Mouse (Mus musculus): ENCODE results near the gene Scarb2. TPM values are rescaled to one million over a fixed set of nuclear protein-coding genes. Genes with fewer than 3 reads are reported as not detected.

Scarb2 gene
- polyA plus RNA-seq, 1 experiment from 2014 or later: 8.7 TPM

DNA sequence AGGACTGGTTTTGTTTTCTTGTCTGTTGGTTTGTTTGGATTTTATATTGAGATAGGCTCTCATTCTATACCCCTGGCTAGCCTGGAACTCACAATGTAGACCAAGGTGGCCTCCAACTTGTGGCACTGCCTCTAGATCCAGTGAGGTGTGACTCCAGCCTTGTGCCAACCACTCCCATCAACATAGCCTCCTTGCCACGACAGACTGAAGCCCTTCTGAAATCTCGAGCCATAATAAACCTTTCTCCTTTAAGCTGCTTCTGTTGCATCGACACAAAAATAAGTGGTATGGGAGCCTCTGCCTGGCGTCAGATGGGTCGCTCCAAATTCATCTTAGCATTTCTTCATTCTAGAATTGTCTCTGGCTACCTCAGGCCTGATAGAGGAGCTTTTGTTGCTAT, 59.9 kb downstream of the Scarb2 start:
- H3K27ac ChIP-seq (replicated peaks; ENCODE audit: low read depth, low read length): no peak overlapping the region
- no peaks in the 10 kb centered on the region for H3K36me3 ChIP-seq (replicated peaks; ENCODE audit: control insufficient read depth, insufficient read depth, low read depth, low read length)
- no peak overlapping the region for H3K4me3 ChIP-seq (ENCODE audit: low read depth, low read length)
- H3K4me2 ChIP-seq (ENCODE audit: low read depth, low read length): no peak overlapping the region
- DNase-seq (ENCODE audit: low spot score) (no peak), ATAC-seq (replicated peaks; ENCODE audit: insufficient number of reproducible peaks, low FRiP score, low TSS enrichment, low read depth) (no peak)
- no peaks in the 10 kb centered on the region for H3K27me3 ChIP-seq (ENCODE audit: control insufficient read depth, insufficient read depth, low read length)
- H3K4me1 ChIP-seq (ENCODE audit: control insufficient read depth, insufficient read depth, low read length): no peaks in the 10 kb centered on the region
- 90% methylated on average over 5 of the region's 5 CpGs for whole genome bisulfite sequencing
- H3K9me3 ChIP-seq (replicated peaks; ENCODE audit: control insufficient read depth, low read length): no peaks in the 10 kb centered on the region
- H3K9ac ChIP-seq (replicated peaks; ENCODE audit: low read length): no peak overlapping the region

DNA sequence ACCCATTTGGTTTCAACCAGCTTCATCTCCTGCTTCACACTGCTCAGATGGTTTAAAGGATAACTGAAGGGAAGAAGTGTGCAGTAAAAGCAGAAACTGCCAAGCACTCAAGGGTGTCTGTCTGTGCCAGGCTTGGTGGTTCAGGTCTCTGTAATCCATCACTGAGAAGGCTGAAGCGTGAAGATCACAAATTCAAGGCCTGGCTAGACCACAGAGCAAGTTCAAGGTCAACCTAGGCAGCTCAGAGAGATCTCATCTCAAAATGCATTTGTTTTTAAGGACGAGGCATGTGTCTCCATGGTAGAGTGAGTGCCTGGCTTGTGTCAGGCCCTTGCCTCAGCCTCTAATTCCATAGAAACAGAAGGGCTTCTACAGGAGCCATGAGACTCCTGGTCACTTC, 61.6 kb downstream of the Scarb2 start:
- WGBS: 87% methylated on average over 2 of the region's 2 CpGs
- no peak overlapping the region for H3K9ac ChIP-seq (replicated peaks; ENCODE audit: low read length)
- no peaks in the 10 kb centered on the region for H3K9me3 ChIP-seq (replicated peaks; ENCODE audit: control insufficient read depth, low read length)
- no peaks in the 10 kb centered on the region for H3K4me1 ChIP-seq (ENCODE audit: control insufficient read depth, insufficient read depth, low read length)
- H3K27me3 ChIP-seq (ENCODE audit: control insufficient read depth, insufficient read depth, low read length): no peaks in the 10 kb centered on the region
- ATAC-seq (replicated peaks; ENCODE audit: insufficient number of reproducible peaks, low FRiP score, low TSS enrichment, low read depth) (no peak), DNase-seq (ENCODE audit: low spot score) (no peak)
- no peak overlapping the region for H3K4me2 ChIP-seq (ENCODE audit: low read depth, low read length)
- H3K36me3 ChIP-seq (replicated peaks; ENCODE audit: control insufficient read depth, insufficient read depth, low read depth, low read length): no peaks in the 10 kb centered on the region
- no peak overlapping the region for H3K27ac ChIP-seq (replicated peaks; ENCODE audit: low read depth, low read length)
- H3K4me3 ChIP-seq (ENCODE audit: low read depth, low read length): no peak overlapping the region

DNA sequence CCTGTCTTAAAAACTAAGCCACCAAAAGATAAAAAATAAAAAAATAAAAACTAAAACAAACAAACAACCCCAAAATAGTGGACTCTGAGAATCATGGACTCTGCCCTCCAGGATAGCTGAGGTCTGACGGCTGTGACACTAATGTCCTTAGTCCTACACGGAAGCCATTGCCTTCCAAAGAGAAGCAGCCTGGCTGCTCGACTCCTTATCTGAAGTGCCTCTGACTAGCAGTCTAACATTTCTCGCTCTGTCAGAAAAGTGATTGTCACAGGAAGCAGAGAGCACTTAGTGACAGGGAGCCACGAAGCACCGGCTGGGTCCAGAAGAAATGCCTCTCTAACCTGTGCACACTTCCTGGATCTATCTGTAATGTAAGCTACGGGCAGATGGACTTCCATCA, 63.7 kb downstream of the Scarb2 start:
- H3K4me2 ChIP-seq (ENCODE audit: low read depth, low read length): no peak overlapping the region
- ATAC-seq (replicated peaks; ENCODE audit: insufficient number of reproducible peaks, low FRiP score, low TSS enrichment, low read depth): no peak
- 87% methylated on average over 7 of the region's 7 CpGs for WGBS

DNA sequence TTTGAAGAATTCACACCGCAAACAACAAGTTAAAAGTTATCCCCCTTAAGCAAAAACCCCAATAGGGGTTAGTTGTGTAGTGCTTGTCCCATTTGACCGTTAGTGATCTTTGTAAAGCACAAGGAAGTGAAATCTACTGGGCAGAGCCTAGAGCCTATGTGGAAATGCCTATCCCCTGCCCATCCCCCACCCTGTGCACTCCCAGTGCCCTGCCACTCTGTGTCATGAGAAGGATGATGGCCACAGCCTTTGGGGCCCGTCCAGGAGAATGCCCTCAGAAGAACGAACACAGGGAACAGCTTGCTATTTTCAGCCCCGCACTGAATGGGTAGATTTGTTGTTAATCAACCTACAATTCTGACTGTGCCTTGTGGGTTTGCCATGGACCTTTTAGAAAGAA, 65.1 kb downstream of the Scarb2 start:
- Histone ChIP-seq H3K9ac (replicated peaks; ENCODE audit: low read length) (no peak overlapping the region), H3K36me3 (replicated peaks; ENCODE audit: control insufficient read depth, insufficient read depth, low read depth, low read length) (no peaks in the 10 kb centered on the region), H3K4me2 (ENCODE audit: low read depth, low read length) (no peak overlapping the region), H3K4me3 (ENCODE audit: low read depth, low read length) (no peak overlapping the region), H3K27me3 (ENCODE audit: control insufficient read depth, insufficient read depth, low read length) (no peaks in the 10 kb centered on the region), H3K4me1 (ENCODE audit: control insufficient read depth, insufficient read depth, low read length) (no peaks in the 10 kb centered on the region), H3K27ac (replicated peaks; ENCODE audit: low read depth, low read length) (no peak overlapping the region), H3K9me3 (replicated peaks; ENCODE audit: control insufficient read depth, low read length) (no peaks in the 10 kb centered on the region)
- 73% methylated on average over 5 of the region's 5 CpGs for WGBS
- DNase-seq (ENCODE audit: low spot score) (no peak), ATAC-seq (replicated peaks; ENCODE audit: insufficient number of reproducible peaks, low FRiP score, low TSS enrichment, low read depth) (no peak)

More for the DNA sequence above, 63.7 kb downstream of the Scarb2 start:
- DNase-seq (ENCODE audit: low spot score): no peak
- no peaks in the 10 kb centered on the region for H3K27me3 ChIP-seq (ENCODE audit: control insufficient read depth, insufficient read depth, low read length)
- H3K4me1 ChIP-seq (ENCODE audit: control insufficient read depth, insufficient read depth, low read length): no peaks in the 10 kb centered on the region
- H3K9ac ChIP-seq (replicated peaks; ENCODE audit: low read length): no peak overlapping the region
- H3K4me3 ChIP-seq (ENCODE audit: low read depth, low read length): no peak overlapping the region
- H3K9me3 ChIP-seq (replicated peaks; ENCODE audit: control insufficient read depth, low read length): no peaks in the 10 kb centered on the region
- H3K36me3 ChIP-seq (replicated peaks; ENCODE audit: control insufficient read depth, insufficient read depth, low read depth, low read length): no peaks in the 10 kb centered on the region
- H3K27ac ChIP-seq (replicated peaks; ENCODE audit: low read depth, low read length): no peak overlapping the region

DNA sequence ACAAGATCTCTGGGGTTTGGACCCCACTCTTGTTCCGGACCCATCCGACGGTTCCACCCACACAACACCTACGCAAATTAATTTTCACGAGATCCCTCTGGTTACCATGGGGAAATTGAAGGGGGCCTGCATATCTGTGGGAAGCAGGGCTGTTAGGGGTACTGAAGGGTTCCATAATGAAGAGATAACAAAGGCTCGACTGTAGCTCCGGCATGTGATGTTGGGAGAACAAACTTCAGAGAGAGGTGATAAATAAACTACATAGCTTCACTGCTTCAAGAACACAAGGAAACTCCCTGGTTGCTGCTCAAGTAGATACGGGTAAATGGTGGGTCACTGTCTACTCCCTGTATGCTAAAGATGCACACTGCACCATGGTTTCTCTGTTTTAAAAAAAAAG, 68.1 kb downstream of the Scarb2 start:
- H3K4me1 ChIP-seq (ENCODE audit: control insufficient read depth, insufficient read depth, low read length): no peaks in the 10 kb centered on the region
- no peak for DNase-seq (ENCODE audit: low spot score)
- no peak overlapping the region for H3K27ac ChIP-seq (replicated peaks; ENCODE audit: low read depth, low read length)
- WGBS: 90% methylated on average over 8 of the region's 8 CpGs
- H3K9me3 ChIP-seq (replicated peaks; ENCODE audit: control insufficient read depth, low read length): no peaks in the 10 kb centered on the region
- no peaks in the 10 kb centered on the region for H3K36me3 ChIP-seq (replicated peaks; ENCODE audit: control insufficient read depth, insufficient read depth, low read depth, low read length)
- H3K4me3 ChIP-seq (ENCODE audit: low read depth, low read length): no peak overlapping the region
- H3K9ac ChIP-seq (replicated peaks; ENCODE audit: low read length): no peak overlapping the region
- H3K4me2 ChIP-seq (ENCODE audit: low read depth, low read length): no peak overlapping the region
- H3K27me3 ChIP-seq (ENCODE audit: control insufficient read depth, insufficient read depth, low read length): no peaks in the 10 kb centered on the region
- ATAC-seq (replicated peaks; ENCODE audit: insufficient number of reproducible peaks, low FRiP score, low TSS enrichment, low read depth): no peak

DNA sequence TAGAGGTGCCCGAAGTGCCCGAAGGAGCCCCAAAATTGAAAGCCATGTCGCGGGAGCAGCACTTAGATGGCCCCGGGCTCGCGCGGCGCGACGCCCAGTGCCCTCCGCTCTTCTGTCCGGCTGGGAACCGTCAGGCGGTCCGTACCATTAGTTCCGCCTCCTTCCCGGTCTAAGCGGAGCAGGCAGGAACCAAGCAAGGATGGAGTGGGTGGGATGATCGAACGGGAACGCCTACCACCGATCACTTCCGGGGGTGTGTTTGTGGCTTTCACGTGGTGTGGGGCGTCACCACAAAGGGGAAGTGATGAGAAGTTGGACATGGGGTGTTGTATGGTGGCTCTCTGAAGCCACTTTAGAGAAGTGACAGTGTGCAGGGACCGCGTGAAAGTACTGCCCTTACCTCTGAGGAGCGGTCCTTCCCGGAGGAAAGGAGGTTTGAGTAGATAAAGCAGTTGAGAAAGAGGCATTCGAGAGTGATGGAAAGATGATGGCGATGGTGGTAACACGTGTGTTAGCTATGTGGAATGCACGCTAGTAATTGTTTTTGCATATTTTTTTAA, 71.5 kb downstream of the Scarb2 start, which contains the start of gene Nup54:
Gene Nup54 (minus strand): TSS at position 195 of the 560 bp plus-strand sequence.
- peak; percentile 97 for DNase-seq (ENCODE audit: low spot score)
- peak; percentile 99 for ATAC-seq (replicated peaks; ENCODE audit: insufficient number of reproducible peaks, low FRiP score, low TSS enrichment, low read depth)
- peak within 1 kb of the TSS; percentile 87 for H3K4me3 ChIP-seq (ENCODE audit: low read depth, low read length)
- no peaks in the 10 kb centered on the region for H3K4me1 ChIP-seq (ENCODE audit: control insufficient read depth, insufficient read depth, low read length)
- no peaks in the 10 kb centered on the region for H3K27me3 ChIP-seq (ENCODE audit: control insufficient read depth, insufficient read depth, low read length)
- no peaks in the 10 kb centered on the region for H3K9me3 ChIP-seq (replicated peaks; ENCODE audit: control insufficient read depth, low read length)
- H3K36me3 ChIP-seq (replicated peaks; ENCODE audit: control insufficient read depth, insufficient read depth, low read depth, low read length): no peaks in the 10 kb centered on the region
- peak within 1 kb of the TSS; percentile 91 for H3K9ac ChIP-seq (replicated peaks; ENCODE audit: low read length)
- H3K27ac ChIP-seq (replicated peaks; ENCODE audit: low read depth, low read length): peak within 1 kb of the TSS; percentile 72
- peak within 1 kb of the TSS; percentile 69 for H3K4me2 ChIP-seq (ENCODE audit: low read depth, low read length)
- under 1% methylated on average over 34 of the region's 34 CpGs for WGBS

DNA sequence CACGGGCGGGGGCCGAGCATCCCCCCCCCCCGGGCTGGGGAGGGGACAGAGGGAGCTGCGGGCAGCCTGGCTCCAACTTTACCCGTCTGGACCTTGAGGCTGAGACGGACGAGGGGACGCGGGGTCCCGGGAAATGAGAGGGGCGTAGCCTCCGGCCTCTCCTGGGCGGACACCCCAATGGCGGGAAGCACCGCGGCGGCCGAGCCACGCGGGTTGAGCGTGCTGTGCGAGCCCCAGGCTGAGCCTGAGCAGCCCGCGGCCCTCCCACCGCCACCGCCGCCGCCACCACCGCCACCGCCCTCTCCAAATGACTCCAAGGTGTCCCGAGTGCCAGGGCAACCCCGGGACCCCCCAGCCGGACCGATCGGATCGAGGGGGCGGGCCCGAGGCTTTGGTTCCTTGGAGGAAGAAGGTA, 72.1 kb downstream of the Scarb2 start:
- Histone ChIP-seq H3K27me3 (ENCODE audit: control insufficient read depth, insufficient read depth, low read length) (no peaks in the 10 kb centered on the region), H3K27ac (replicated peaks; ENCODE audit: low read depth, low read length) (peak overlapping the region; percentile 72), H3K4me1 (ENCODE audit: control insufficient read depth, insufficient read depth, low read length) (no peaks in the 10 kb centered on the region), H3K4me3 (ENCODE audit: low read depth, low read length) (peak overlapping the region; percentile 87), H3K9me3 (replicated peaks; ENCODE audit: control insufficient read depth, low read length) (no peaks in the 10 kb centered on the region), H3K4me2 (ENCODE audit: low read depth, low read length) (peak overlapping the region; percentile 69), H3K36me3 (replicated peaks; ENCODE audit: control insufficient read depth, insufficient read depth, low read depth, low read length) (no peaks in the 10 kb centered on the region), H3K9ac (replicated peaks; ENCODE audit: low read length) (peak overlapping the region; percentile 91)
- ATAC-seq (replicated peaks; ENCODE audit: insufficient number of reproducible peaks, low FRiP score, low TSS enrichment, low read depth): peak; percentile 78
- DNase-seq (ENCODE audit: low spot score): peak; percentile 61
- 0% methylated on average over 20 of the region's 39 CpGs for WGBS

DNA sequence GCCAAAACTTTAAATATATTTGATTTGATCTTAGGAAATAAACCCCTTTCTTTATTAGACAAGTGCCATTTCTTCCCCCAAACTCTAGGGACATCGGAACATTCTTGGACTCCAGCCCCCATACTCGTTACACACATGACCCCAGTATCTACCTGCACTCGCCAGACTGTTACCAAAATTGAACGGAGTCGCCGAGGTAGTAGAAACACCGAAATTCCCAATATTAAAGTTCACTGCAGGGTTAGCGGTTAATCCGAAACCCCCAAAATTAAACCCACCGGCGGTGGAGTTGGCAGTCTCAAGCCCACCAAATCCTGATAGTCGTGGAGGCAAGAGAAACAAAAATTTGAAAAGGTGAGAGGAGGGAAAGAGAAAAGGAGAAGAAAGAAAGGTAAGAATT, 72.6 kb downstream of the Scarb2 start:
- Histone ChIP-seq H3K4me3 (ENCODE audit: low read depth, low read length) (peak overlapping the region; percentile 87), H3K36me3 (replicated peaks; ENCODE audit: control insufficient read depth, insufficient read depth, low read depth, low read length) (no peaks in the 10 kb centered on the region), H3K4me2 (ENCODE audit: low read depth, low read length) (peak overlapping the region; percentile 69), H3K9me3 (replicated peaks; ENCODE audit: control insufficient read depth, low read length) (no peaks in the 10 kb centered on the region), H3K9ac (replicated peaks; ENCODE audit: low read length) (peak overlapping the region; percentile 91), H3K27me3 (ENCODE audit: control insufficient read depth, insufficient read depth, low read length) (no peaks in the 10 kb centered on the region), H3K4me1 (ENCODE audit: control insufficient read depth, insufficient read depth, low read length) (no peaks in the 10 kb centered on the region), H3K27ac (replicated peaks; ENCODE audit: low read depth, low read length) (peak overlapping the region; percentile 72; the same call in 1 of the 2 replicates)
- DNase-seq (ENCODE audit: low spot score) (no peak), ATAC-seq (replicated peaks; ENCODE audit: insufficient number of reproducible peaks, low FRiP score, low TSS enrichment, low read depth) (no peak)
- 1% methylated on average over 12 of the region's 12 CpGs for WGBS
